Comparison of ENCODE assay signal across 23 mouse cellular contexts in genomic region chr1:89709824-89710223, GRCm38 (mm10).
DNase-seq lines count a peak whose midpoint lies in the region; ATAC-seq and TF ChIP-seq lines count a peak whose summit lies in the region.
"Had no signal": no experiment of that assay in that cellular context is flagged by ENCODE, and none has a peak within 500 bp of the region (broad histone marks: within the 10 kb centered on the region; RNA-seq: fewer than 3 reads in every experiment).

No protein-coding gene starts in this region.

- TF ChIP-seq EP300 in liver, postnatal 0 days (IDR thresholded peaks at IDR 0.05; ENCODE audit: low read depth) = no peak

- H3K4me2 ChIP-seq in liver, postnatal 0 days (ENCODE audit: low read depth, low read length) = no peak overlapping the region
- H3K4me2 ChIP-seq in liver, embryonic 11.5 days = no peak overlapping the region
- no peak overlapping the region for H3K4me2 ChIP-seq in stomach, embryonic 16.5 days (ENCODE audit: low read depth, low read length)
- H3K4me2 ChIP-seq: forebrain, embryonic 13.5 days; heart, embryonic 11.5 days; hindbrain, embryonic 12.5 days; hindbrain, embryonic 15.5 days had no signal

- H3K9ac ChIP-seq in liver, postnatal 0 days (replicated peaks) = no peak overlapping the region
- no peak overlapping the region for H3K9ac ChIP-seq in liver, embryonic 11.5 days (ENCODE audit: low read depth, low read length)
- H3K9ac ChIP-seq in stomach, embryonic 16.5 days (ENCODE audit: low read length) = no peak overlapping the region
- H3K9ac ChIP-seq: forebrain, embryonic 13.5 days; hindbrain, embryonic 12.5 days; hindbrain, embryonic 15.5 days had no signal

- peak; percentile 60; the same call in 1 of the 2 replicates for ATAC-seq in liver, postnatal 0 days
- ATAC-seq in liver, embryonic 11.5 days (replicated peaks; ENCODE audit: low FRiP score) = no peak
- ATAC-seq in stomach, embryonic 16.5 days (ENCODE audit: insufficient read depth, low FRiP score) = 0 out of 2 replicates have a peak, but pooled peaks have one; percentile 46
- ATAC-seq: forebrain, embryonic 13.5 days; forebrain, embryonic 16.5 days; Patski had no signal

- H3K4me3 ChIP-seq in liver, postnatal 0 days (ENCODE audit: low read depth, low read length) = no peak overlapping the region
- no peak overlapping the region for H3K4me3 ChIP-seq in liver, embryonic 11.5 days (ENCODE audit: low read depth, low read length)
- H3K4me3 ChIP-seq in stomach, embryonic 16.5 days (replicated peaks; ENCODE audit: low read length) = no peak overlapping the region
- H3K4me3 ChIP-seq: forebrain, embryonic 10.5 days; forebrain, embryonic 13.5 days; hindbrain, embryonic 12.5 days; hindbrain, embryonic 15.5 days had no signal

- H3K27ac ChIP-seq in liver, postnatal 0 days (ENCODE audit: low read depth) = no peak overlapping the region
- no peak overlapping the region for H3K27ac ChIP-seq in liver, embryonic 11.5 days (ENCODE audit: low read depth, low read length)
- H3K27ac ChIP-seq in stomach, embryonic 16.5 days (ENCODE audit: low read length) = peak overlapping the region; percentile 64; the same call in 1 of the 2 replicates
- H3K27ac ChIP-seq: forebrain, embryonic 10.5 days; forebrain, embryonic 13.5 days; hindbrain, embryonic 12.5 days; hindbrain, embryonic 15.5 days had no signal

- no peaks in the 10 kb centered on the region for H3K27me3 ChIP-seq in liver, postnatal 0 days (ENCODE audit: insufficient read depth, low read length)
- H3K27me3 ChIP-seq in liver, embryonic 11.5 days (replicated peaks; ENCODE audit: control insufficient read depth, insufficient read depth, low read length) = no peaks in the 10 kb centered on the region
- no peaks in the 10 kb centered on the region for H3K27me3 ChIP-seq in stomach, embryonic 16.5 days (ENCODE audit: control insufficient read depth, insufficient read depth, low read length)
- H3K27me3 ChIP-seq: CH12.LX; hindbrain, embryonic 15.5 days; Patski had no signal

- H3K36me3 ChIP-seq in liver, postnatal 0 days (replicated peaks; ENCODE audit: insufficient read depth, low read length) = no peaks in the 10 kb centered on the region
- no peaks in the 10 kb centered on the region for H3K36me3 ChIP-seq in liver, embryonic 11.5 days (ENCODE audit: control insufficient read depth, insufficient read depth, low read length)
- no peaks in the 10 kb centered on the region for H3K36me3 ChIP-seq in stomach, embryonic 16.5 days (ENCODE audit: control insufficient read depth, insufficient read depth, low read length)
- H3K36me3 ChIP-seq: G1E; hindbrain, embryonic 15.5 days had no signal

- no peak for TF ChIP-seq CTCF in liver, postnatal 0 days (IDR thresholded peaks at IDR 0.05; ENCODE audit: low read depth)

- whole genome bisulfite sequencing in liver, postnatal 0 days (ENCODE audit: insufficient replicate concordance) = 76% methylated on average over 5 of the region's 5 CpGs
- 85% methylated on average over 5 of the region's 5 CpGs for WGBS in liver, embryonic 11.5 days
- 69% methylated on average over 5 of the region's 5 CpGs for WGBS in stomach, embryonic 16.5 days

- H3K4me1 ChIP-seq in liver, postnatal 0 days (ENCODE audit: insufficient read depth) = peaks cover 4% of the 10 kb centered on the region; the same call in 1 of the 2 replicates
- no peaks in the 10 kb centered on the region for H3K4me1 ChIP-seq in liver, embryonic 11.5 days (replicated peaks; ENCODE audit: control insufficient read depth, insufficient read depth, low read length)
- no peaks in the 10 kb centered on the region for H3K4me1 ChIP-seq in stomach, embryonic 16.5 days (ENCODE audit: control insufficient read depth, insufficient read depth, low read length)

- H3K9me3 ChIP-seq in liver, postnatal 0 days (ENCODE audit: low read length) = no peaks in the 10 kb centered on the region
- H3K9me3 ChIP-seq in liver, embryonic 11.5 days (ENCODE audit: control insufficient read depth, low read length) = no peaks in the 10 kb centered on the region
- H3K9me3 ChIP-seq in stomach, embryonic 16.5 days (replicated peaks; ENCODE audit: control insufficient read depth, low read length) = no peaks in the 10 kb centered on the region
- H3K9me3 ChIP-seq: forebrain, embryonic 10.5 days; forebrain, embryonic 13.5 days; hindbrain, embryonic 12.5 days; hindbrain, embryonic 15.5 days had no signal

- peak; percentile 58 for DNase-seq in kidney, adult 9 months
- DNase-seq in kidney, adult 11 months = no peak
- DNase-seq in liver, postnatal 0 days = no peak
- no peak for DNase-seq in liver, embryonic 11.5 days (ENCODE audit: low spot score)
- no peak for DNase-seq in lung, postnatal 4 days
- DNase-seq: adrenal gland, postnatal 10 days; adrenal gland, postnatal 36 days; B cell, adult 2 months; cerebellum, adult 18-20 months; cerebellum, adult 9-10 months; cerebellum, postnatal 14 days; gastrocnemius, postnatal 10 days; gastrocnemius, postnatal 36 days had no signal
